Mouse (Mus musculus): ENCODE data around the gene Tigd3.

Gene Tigd3

DNA sequence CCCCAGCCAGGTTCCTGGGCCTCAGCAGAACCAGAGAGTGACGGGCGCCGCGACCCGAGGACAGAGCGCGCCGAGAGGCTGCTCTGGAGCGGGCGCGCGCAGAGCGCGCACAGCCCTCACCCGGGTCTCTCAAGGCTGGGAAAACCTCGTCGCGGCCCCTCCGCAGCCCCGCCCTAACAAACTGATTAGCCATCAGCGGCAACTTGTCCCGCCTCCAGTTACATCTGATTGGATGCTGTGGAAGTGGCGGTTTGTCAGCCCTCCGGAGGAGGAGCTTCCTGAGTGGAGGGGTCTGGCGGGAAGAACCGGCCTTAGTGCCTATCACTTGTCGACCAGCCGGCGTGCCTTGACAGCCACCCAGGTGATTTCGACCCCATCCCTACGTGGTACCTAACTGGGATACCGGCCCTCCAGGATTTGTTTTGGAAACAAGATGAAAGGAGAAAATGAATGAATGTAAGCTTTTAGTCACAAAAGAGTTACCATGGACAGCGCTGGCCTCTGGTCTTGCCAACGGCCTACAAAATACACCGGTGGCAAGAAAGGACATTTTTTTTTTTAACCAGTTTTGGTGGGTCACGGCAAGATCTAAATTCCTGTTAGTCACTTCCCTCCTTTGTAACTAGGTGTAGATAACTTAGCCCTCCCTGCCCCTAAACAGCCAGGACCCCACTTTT lies at the start of gene Tigd3:
Tigd3 (minus strand) TSS at position 148 of the 677 bp plus-strand sequence.
- DNase-seq (ENCODE audit: low spot score), result peak; percentile 95

GRCm38 (mm10) chr19:5943404-5943803 lies 49.5 kb upstream of the Tigd3 start:
- DNase-seq (ENCODE audit: low spot score), result no peak

DNA sequence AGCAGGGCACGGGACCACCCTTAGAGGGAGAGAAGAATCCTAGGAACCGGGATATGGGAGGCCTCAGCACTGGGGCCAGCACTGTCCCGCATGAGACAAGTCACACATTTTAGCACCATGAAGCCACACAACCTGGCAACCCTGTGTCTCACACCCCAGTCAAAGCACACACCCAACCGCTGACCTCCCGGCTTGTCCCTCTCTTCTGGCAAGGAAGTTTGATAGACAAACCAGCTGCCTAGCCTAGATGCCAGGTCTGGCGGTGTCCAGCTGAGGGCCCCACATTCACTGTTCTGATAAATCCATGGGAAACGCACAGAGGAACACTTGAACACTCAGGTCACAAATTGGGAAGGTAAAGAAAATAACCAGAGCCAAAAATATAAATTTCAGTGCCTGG lies 48.6 kb upstream of the Tigd3 start:
- no peak for DNase-seq (ENCODE audit: low spot score)

- DNase-seq (ENCODE audit: low spot score), result no peak
Measured at GRCm38 (mm10) chr19:5940656-5941055, 46.7 kb upstream of the Tigd3 start.

- no peak for DNase-seq (ENCODE audit: low spot score)
Measured at GRCm38 (mm10) chr19:5940173-5940572, 46.2 kb upstream of the Tigd3 start.

GRCm38 (mm10) chr19:5939715-5940114 lies 45.8 kb upstream of the Tigd3 start:
- no peak for DNase-seq (ENCODE audit: low spot score)

DNA sequence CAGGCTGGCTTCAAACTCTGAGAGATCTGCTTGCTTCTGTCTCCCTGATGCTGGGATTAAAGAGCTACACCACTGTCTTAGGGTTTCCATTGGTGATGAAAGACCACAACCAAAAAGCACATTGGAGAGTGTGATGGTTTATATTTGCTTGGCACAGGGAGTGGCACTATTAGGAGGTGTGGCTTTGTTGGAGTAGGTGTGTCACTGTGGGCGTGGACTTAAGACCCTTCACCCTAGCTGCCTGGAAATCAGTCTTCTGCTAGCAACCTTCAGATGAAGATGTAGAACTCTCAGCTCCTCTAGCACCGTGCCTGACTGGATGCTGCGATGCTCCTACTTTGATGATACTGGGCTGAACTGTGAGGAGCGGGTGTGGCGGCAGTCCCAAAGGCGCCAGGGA lies 44.6 kb upstream of the Tigd3 start:
- no peak for DNase-seq (ENCODE audit: low spot score)

- DNase-seq (ENCODE audit: low spot score), result no peak
Measured at GRCm38 (mm10) chr19:5937836-5938406, 44.0 kb upstream of the Tigd3 start.

GRCm38 (mm10) chr19:5937095-5937835 lies 43.3 kb upstream of the Tigd3 start:
- DNase-seq (ENCODE audit: low spot score), result no peak

DNA sequence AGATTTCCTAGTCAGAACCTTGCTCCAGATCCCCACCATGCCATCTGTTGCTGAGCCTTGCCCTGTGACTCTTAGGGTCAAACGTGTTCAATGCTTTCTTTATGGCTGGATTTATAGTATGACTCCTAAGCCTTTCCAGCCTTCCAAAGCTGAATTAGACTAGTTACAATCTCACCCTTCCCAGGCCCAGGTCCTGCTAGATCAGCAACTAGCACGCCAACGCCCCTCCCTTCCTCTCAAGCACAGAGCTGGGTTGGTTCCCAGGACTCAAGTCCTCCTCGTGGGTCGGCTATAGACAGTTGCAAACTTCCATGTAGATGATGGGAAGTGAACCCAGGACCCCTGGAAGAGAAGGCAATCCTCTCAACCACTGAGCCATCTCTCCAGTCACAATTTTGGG lies 41.7 kb upstream of the Tigd3 start:
- DNase-seq (ENCODE audit: low spot score), result no peak

- peak; percentile 67 for DNase-seq (ENCODE audit: low spot score)
Measured at GRCm38 (mm10) chr19:5935266-5935665, 41.3 kb upstream of the Tigd3 start.

- DNase-seq (ENCODE audit: low spot score), result no peak
Measured at GRCm38 (mm10) chr19:5929634-5930596, 36.0 kb upstream of the Tigd3 start.

DNA sequence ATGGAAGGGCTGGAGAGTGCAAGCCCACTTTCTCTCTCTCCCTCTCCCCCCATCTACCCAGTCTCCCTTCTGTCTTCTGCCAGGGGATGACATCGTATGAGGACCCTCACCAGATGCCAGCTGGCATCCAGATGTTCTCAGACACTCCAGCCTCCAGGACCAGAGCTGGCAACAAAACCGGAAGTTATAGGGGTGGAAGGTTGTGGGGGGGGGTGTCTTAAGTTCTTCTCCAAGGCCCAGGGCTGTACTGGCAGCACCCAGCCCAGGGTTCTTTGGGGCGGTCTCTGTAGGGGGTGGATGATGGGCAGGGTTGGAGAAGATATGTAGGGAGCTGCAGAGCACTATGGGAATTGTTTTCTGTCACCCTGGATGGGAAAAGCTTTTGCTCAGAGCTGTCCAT lies 34.6 kb upstream of the Tigd3 start:
- DNase-seq (ENCODE audit: low spot score), result no peak

DNA sequence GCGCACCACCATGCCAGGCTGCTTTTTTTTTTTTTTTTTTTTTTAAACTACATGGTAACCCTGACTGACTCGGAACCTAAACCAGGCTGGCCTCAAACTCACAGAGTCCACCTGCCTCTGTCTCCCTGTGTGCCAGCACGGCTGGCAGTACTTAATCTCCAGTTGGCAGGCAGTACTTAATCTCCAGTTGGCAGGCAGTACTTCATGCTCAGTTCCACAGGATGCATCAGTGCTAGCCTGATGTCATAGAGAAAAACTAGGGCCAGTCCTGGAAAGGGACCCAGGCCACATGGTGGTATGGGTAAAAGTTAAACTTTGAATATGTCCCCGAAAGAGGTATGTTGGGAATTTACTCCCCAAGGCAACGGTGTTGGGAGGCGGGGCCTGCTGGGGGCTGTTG lies 34.2 kb upstream of the Tigd3 start:
- DNase-seq (ENCODE audit: low spot score), result no peak

- no peak for DNase-seq (ENCODE audit: low spot score)
Measured at GRCm38 (mm10) chr19:5927532-5927931, 33.6 kb upstream of the Tigd3 start.

DNA sequence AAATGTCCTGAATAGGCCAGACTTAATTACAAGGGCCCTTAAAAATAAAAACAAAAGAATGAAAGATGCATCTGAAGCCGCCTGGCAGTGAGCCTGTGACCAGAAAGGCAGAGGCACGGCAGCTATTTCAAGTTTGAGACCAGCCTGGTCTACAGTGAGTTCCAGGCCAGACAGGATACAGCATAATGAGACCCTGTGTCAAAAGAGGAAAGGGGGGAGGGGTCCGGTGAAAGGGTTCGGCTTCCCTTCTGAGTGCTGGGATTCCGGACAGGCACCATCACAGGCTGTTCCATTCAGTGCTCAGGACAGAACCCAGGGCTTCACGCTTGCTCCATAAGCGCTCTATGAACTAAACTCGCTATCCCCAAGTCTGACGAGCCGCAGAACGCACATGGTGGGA lies 33.1 kb upstream of the Tigd3 start:
- no peak for DNase-seq (ENCODE audit: low spot score)

DNA sequence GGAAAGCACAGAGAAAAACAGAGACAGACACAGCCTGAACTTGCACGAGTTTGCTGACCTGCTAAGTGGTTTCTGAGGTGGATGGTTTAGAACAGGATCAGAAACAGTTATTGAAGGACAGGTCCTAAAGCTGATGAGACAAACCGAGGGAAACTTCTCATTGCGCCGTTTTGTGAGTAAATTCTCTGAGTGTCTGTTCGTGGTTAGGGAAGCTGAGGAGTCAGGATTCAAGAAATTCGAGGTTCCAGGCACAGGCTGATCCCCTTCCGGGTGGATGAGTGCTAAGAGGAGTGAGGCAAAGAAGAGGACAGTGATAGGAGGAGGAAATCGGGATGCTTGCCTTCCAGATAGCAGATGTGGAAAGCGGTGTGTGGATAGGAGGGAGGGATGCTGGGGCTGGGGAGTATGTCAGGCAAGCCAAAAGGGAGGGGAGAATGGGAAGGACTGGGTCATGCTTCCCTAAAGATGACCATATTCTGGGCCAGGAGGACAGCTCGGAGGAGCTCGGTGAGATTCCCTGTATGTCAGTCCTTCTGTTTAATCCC lies 31.4 kb upstream of the Tigd3 start:
- DNase-seq (ENCODE audit: low spot score), result no peak

DNA sequence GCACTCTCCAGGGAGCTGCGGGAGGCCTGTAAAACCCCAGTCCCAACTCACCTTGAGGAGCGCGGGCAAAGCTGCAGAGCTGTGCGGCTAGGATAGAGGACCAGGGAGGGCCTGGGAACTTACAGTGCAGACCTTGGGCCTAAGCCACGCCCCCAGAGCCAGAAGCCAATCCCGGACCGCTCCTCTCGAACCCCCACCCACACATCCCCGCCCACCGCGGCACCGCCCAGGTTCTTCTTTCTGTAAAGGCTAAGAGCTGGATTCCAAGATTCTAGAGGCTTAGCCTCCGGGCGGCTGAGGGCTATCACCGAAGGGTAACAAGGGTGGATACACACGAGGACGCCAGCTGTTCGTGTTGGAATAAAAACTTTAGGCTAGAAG lies 30.8 kb upstream of the Tigd3 start, which contains the start of gene Cdc42ep2:
Cdc42ep2 (minus strand) TSS at position 104 of the 381 bp plus-strand sequence.
- peak; percentile 98 for DNase-seq (ENCODE audit: low spot score)

GRCm38 (mm10) chr19:5923990-5924712 lies 30.2 kb upstream of the Tigd3 start:
- DNase-seq (ENCODE audit: low spot score), result peak; percentile 92

GRCm38 (mm10) chr19:5922963-5923362 lies 29.0 kb upstream of the Tigd3 start:
- no peak for DNase-seq (ENCODE audit: low spot score)

All from yolk sac, embryonic 10.5 days (tissue).